Mouse (Mus musculus): Measurements from ENCODE around the gene Ccp110. TPM values are rescaled to one million over a fixed set of nuclear protein-coding genes. Genes with fewer than 3 reads are reported as not detected.

The Ccp110 gene
- polyA plus RNA-seq, 1 experiment = 2.5 TPM

GRCm38 (mm10) chr7:118706051-118706450 is 6.3 kb upstream of the Ccp110 start:
- DNase-seq = no peak
- H3K4me3 ChIP-seq (ENCODE audit: insufficient read depth, low read depth, low read length) = peak overlapping the region; percentile 87; the same call in 1 of the 2 replicates
- no peak for TF ChIP-seq POLR2A (IDR thresholded peaks at IDR 0.05; ENCODE audit: low read depth, low read length)
- TF ChIP-seq CTCF (conservative IDR thresholded peaks at IDR 0.05; ENCODE audit: insufficient read depth, insufficient read length, low read depth, low read length) = no peak
- peaks cover 11% of the 10 kb centered on the region; the same call in 1 of the 2 replicates for H3K4me1 ChIP-seq (ENCODE audit: control insufficient read depth, insufficient read depth, low read length)
- peak overlapping the region; percentile 84 for H3K27ac ChIP-seq (ENCODE audit: insufficient read depth, low read depth, low read length)
- WGBS = 22% methylated on average over 6 of the region's 6 CpGs
- no peaks in the 10 kb centered on the region for H3K36me3 ChIP-seq (ENCODE audit: control insufficient read depth, insufficient read depth, low read length)
- no peaks in the 10 kb centered on the region for H3K27me3 ChIP-seq (replicated peaks; ENCODE audit: control insufficient read depth, insufficient read depth, low read length)

GRCm38 (mm10) chr7:118706488-118706887 is 5.9 kb upstream of the Ccp110 start:
- TF ChIP-seq POLR2A (IDR thresholded peaks at IDR 0.05; ENCODE audit: low read depth, low read length) (no peak), CTCF (conservative IDR thresholded peaks at IDR 0.05; ENCODE audit: insufficient read depth, insufficient read length, low read depth, low read length) (no peak)
- Histone ChIP-seq H3K4me3 (ENCODE audit: insufficient read depth, low read depth, low read length) (no peak overlapping the region), H3K27me3 (replicated peaks; ENCODE audit: control insufficient read depth, insufficient read depth, low read length) (no peaks in the 10 kb centered on the region), H3K36me3 (ENCODE audit: control insufficient read depth, insufficient read depth, low read length) (no peaks in the 10 kb centered on the region), H3K4me1 (ENCODE audit: control insufficient read depth, insufficient read depth, low read length) (peaks cover 11% of the 10 kb centered on the region; the same call in 1 of the 2 replicates), H3K27ac (ENCODE audit: insufficient read depth, low read depth, low read length) (peak overlapping the region; percentile 84)
- DNase-seq = peak; percentile 10
- WGBS = 85% methylated on average over 5 of the region's 5 CpGs

DNA sequence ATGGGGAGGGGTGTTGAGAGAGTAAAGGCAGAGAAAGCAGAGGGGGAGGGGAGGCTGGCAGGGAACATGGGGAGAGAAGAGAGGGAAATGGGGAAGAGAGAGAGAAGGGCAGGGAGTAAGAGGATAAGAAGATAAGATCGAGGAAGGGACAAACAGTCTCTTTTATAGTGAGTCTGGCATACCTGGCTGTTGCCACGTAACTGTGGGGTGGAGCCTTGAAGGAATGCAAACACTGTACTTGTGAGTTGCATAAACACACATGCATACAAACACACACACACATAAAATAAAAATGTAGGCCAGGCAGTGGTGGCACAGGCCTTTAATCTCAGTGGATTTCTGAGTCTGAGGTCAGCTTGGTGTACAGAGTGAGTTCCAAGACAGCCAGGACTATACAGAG is 5.1 kb upstream of the Ccp110 start:
- no peak overlapping the region for H3K4me3 ChIP-seq (ENCODE audit: insufficient read depth, low read depth, low read length)
- H3K4me1 ChIP-seq (ENCODE audit: control insufficient read depth, insufficient read depth, low read length) = peaks cover 11% of the 10 kb centered on the region; the same call in 1 of the 2 replicates
- no peaks in the 10 kb centered on the region for H3K27me3 ChIP-seq (replicated peaks; ENCODE audit: control insufficient read depth, insufficient read depth, low read length)
- 85% methylated on average over 2 of the region's 2 CpGs for whole genome bisulfite sequencing
- no peak overlapping the region for H3K27ac ChIP-seq (ENCODE audit: insufficient read depth, low read depth, low read length)
- TF ChIP-seq CTCF (conservative IDR thresholded peaks at IDR 0.05; ENCODE audit: insufficient read depth, insufficient read length, low read depth, low read length) = no peak
- DNase-seq = no peak
- no peaks in the 10 kb centered on the region for H3K36me3 ChIP-seq (ENCODE audit: control insufficient read depth, insufficient read depth, low read length)

DNA sequence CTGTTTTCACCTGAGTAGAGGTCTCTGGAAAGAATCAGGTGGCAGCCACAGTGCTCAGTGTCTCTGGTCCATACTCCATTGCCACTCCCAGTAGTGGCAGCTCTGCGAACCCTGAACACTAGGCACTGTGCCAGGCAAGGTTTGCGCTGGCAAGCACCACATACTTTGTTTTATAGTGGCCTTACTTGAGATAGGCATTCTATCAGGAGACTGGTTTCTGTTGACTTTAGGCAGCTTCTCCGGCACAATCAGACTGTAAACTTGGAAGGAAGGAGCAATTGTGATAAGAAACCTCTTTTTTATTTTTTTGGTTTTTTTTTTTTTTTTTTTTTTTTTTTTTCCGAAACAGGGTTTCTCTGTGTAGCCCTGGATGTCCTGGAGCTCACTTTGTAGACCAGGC is 4.3 kb upstream of the Ccp110 start:
- DNase-seq = peak; percentile 83
- H3K27ac ChIP-seq (ENCODE audit: insufficient read depth, low read depth, low read length) = no peak overlapping the region
- 45% methylated on average over 4 of the region's 4 CpGs for WGBS

GRCm38 (mm10) chr7:118710776-118711175 is 1.6 kb upstream of the Ccp110 start:
- peaks cover 9% of the 10 kb centered on the region; the same call in 1 of the 2 replicates for H3K4me1 ChIP-seq (ENCODE audit: control insufficient read depth, insufficient read depth, low read length)
- no peak overlapping the region for H3K4me3 ChIP-seq (ENCODE audit: insufficient read depth, low read depth, low read length)
- DNase-seq = no peak

More for the DNA sequence above, 4.3 kb upstream of the Ccp110 start:
- H3K4me3 ChIP-seq (ENCODE audit: insufficient read depth, low read depth, low read length) = no peak overlapping the region
- H3K27me3 ChIP-seq (replicated peaks; ENCODE audit: control insufficient read depth, insufficient read depth, low read length) = no peaks in the 10 kb centered on the region
- peaks cover 13% of the 10 kb centered on the region; the same call in 1 of the 2 replicates for H3K4me1 ChIP-seq (ENCODE audit: control insufficient read depth, insufficient read depth, low read length)
- TF ChIP-seq POLR2A (IDR thresholded peaks at IDR 0.05; ENCODE audit: low read depth, low read length) = no peak
- no peak for TF ChIP-seq CTCF (conservative IDR thresholded peaks at IDR 0.05; ENCODE audit: insufficient read depth, insufficient read length, low read depth, low read length)
- H3K36me3 ChIP-seq (ENCODE audit: control insufficient read depth, insufficient read depth, low read length) = no peaks in the 10 kb centered on the region

DNA sequence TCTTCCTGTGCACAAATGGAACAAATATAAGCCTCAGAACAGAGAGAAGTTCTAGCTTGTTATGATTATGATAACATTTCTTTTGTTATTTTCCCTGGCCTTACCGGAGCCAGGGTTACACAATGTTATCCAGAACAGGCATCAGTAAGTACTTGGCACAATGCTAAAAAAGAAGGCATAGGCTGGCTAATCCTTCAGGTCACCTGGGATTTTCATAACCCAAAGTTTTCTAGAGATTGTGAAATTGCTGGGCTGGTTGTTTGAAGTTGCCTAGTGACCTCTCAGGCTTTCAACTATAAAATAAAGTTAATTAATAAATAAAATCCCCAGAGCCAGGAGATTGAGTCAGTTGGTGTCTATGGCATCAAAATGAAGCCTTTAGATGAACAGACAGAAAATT is 2.5 kb downstream of the Ccp110 start:
- WGBS = 81% methylated on average over 1 of the region's 1 CpGs
- TF ChIP-seq POLR2A (IDR thresholded peaks at IDR 0.05; ENCODE audit: low read depth, low read length) (no peak), CTCF (conservative IDR thresholded peaks at IDR 0.05; ENCODE audit: insufficient read depth, insufficient read length, low read depth, low read length) (no peak)

More at GRCm38 (mm10) chr7:118710776-118711175, 1.6 kb upstream of the Ccp110 start:
- 75% methylated on average over 5 of the region's 5 CpGs for WGBS
- no peaks in the 10 kb centered on the region for H3K36me3 ChIP-seq (ENCODE audit: control insufficient read depth, insufficient read depth, low read length)
- H3K27me3 ChIP-seq (replicated peaks; ENCODE audit: control insufficient read depth, insufficient read depth, low read length) = no peaks in the 10 kb centered on the region
- TF ChIP-seq CTCF (conservative IDR thresholded peaks at IDR 0.05; ENCODE audit: insufficient read depth, insufficient read length, low read depth, low read length) (no peak), POLR2A (IDR thresholded peaks at IDR 0.05; ENCODE audit: low read depth, low read length) (no peak)
- H3K27ac ChIP-seq (ENCODE audit: insufficient read depth, low read depth, low read length) = no peak overlapping the region

DNA sequence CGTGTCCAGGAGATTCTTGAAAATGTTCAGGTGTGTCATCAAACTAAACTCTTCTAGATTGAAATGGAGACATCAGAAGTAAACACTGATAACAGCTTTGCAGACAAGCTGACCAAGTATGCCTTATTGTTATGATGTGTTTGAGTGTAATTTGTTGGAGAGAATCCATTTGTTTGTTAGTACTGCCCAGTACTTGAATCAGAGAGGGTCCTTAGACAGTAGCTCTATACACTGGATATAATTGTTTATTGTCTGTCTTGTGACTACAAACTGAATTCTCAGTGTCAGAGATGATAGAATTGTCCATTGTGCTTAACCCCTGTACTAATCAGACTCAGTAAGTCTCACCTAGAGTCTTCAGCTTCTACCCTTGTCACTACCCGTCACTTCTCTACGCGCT is 5.7 kb downstream of the Ccp110 start:
- peaks cover 2% of the 10 kb centered on the region; the same call in 1 of the 2 replicates for H3K4me1 ChIP-seq (ENCODE audit: control insufficient read depth, insufficient read depth, low read length)
- no peaks in the 10 kb centered on the region for H3K27me3 ChIP-seq (replicated peaks; ENCODE audit: control insufficient read depth, insufficient read depth, low read length)
- WGBS = 98% methylated on average over 4 of the region's 4 CpGs
- DNase-seq = no peak
- no peaks in the 10 kb centered on the region for H3K36me3 ChIP-seq (ENCODE audit: control insufficient read depth, insufficient read depth, low read length)
- no peak overlapping the region for H3K4me3 ChIP-seq (ENCODE audit: insufficient read depth, low read depth, low read length)
- no peak overlapping the region for H3K27ac ChIP-seq (ENCODE audit: insufficient read depth, low read depth, low read length)
- TF ChIP-seq POLR2A (IDR thresholded peaks at IDR 0.05; ENCODE audit: low read depth, low read length) (no peak), CTCF (conservative IDR thresholded peaks at IDR 0.05; ENCODE audit: insufficient read depth, insufficient read length, low read depth, low read length) (no peak)

More for the DNA sequence above, 2.5 kb downstream of the Ccp110 start:
- no peak for DNase-seq
- no peak overlapping the region for H3K27ac ChIP-seq (ENCODE audit: insufficient read depth, low read depth, low read length)
- H3K4me3 ChIP-seq (ENCODE audit: insufficient read depth, low read depth, low read length) = no peak overlapping the region
- no peaks in the 10 kb centered on the region for H3K27me3 ChIP-seq (replicated peaks; ENCODE audit: control insufficient read depth, insufficient read depth, low read length)
- no peaks in the 10 kb centered on the region for H3K36me3 ChIP-seq (ENCODE audit: control insufficient read depth, insufficient read depth, low read length)
- peaks cover 5% of the 10 kb centered on the region; the same call in 1 of the 2 replicates for H3K4me1 ChIP-seq (ENCODE audit: control insufficient read depth, insufficient read depth, low read length)
